Mouse (Mus musculus): ENCODE measurements around the gene Hs6st3.

- no peak for TF ChIP-seq CTCF (IDR thresholded peaks at IDR 0.05; ENCODE audit: control insufficient read depth, insufficient read depth, insufficient replicate concordance, low read depth, low read length)
- no peak for TF ChIP-seq POLR2A (IDR thresholded peaks at IDR 0.05; ENCODE audit: control insufficient read depth, low read depth, low read length)
Observed at GRCm38 (mm10) chr14:119665741-119666141, 527.6 kb downstream of the Hs6st3 start.
